Mouse (Mus musculus): ENCODE results near the gene Gm21828. TPM values are rescaled to one million over a fixed set of nuclear protein-coding genes. Genes with fewer than 3 reads are reported as not detected.

The Gm21828 gene
- polyA plus RNA-seq (2012; rRNA removed; ENCODE audit: low replicate concordance): not detected in 2 replicates

DNA sequence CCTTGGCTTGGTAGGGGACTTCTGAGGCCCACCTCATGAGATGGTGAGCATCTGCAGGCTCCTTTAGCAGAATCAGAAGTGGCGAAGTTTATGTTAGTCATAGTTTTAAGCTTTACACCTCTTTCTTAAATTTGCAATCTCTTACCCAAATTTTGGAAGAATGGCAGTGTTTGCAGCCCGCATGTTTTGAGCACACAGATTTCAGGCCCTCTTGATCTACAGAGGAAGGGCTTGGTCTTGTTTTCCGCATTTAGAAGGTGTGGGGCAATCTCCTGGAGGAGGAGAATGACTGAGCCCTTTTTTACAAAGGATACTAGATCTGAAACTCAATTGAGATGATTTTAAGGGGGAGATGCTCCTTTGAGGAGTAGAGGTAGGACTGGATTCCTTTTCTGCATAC, at the start of gene Gm21828:
Gm21828 (minus strand) TSS at position 101 of the 400 bp plus-strand sequence.

DNA sequence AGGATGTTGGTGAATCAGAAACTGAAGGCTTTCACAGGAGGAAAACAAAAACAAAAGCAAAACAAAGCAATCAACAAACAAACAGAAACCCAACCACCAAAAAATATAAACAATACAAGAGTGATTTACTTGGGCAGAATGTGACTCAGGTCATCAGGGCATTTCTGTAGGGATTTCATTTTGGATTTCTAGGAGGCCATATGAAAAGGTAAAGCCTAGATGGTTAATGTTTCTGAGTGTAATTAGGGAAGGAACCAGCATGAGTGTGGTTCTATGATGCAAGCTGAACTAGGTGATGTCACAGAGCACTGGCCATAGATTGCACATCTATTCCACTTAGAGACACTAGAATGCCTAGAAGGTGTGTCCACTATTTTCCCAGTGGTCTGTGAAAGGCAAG, 28.4 kb upstream of the Gm21828 start, which contains the start of the genes Gm21440 and Gm21454:
Gm21440 (plus strand) TSS at position 301 of the 400 bp plus-strand sequence.
Gm21454 (plus strand) TSS at position 352 of the 400 bp plus-strand sequence.

Other genes with a start within 250 kb of the Gm21828 start
- gene Gm20807, start 181.0 kb downstream of the Gm21828 start, polyA plus RNA-seq (2012; rRNA removed; ENCODE audit: low replicate concordance): not detected in 2 replicates
- gene Gm21891, start 90.4 kb downstream of the Gm21828 start, polyA plus RNA-seq (2012; rRNA removed; ENCODE audit: low replicate concordance): not detected in 2 replicates
- not detected in 2 replicates for gene Gm21425, start 62.0 kb downstream of the Gm21828 start, polyA plus RNA-seq (2012; rRNA removed; ENCODE audit: low replicate concordance)
- gene Gm21440, start 28.5 kb upstream of the Gm21828 start, polyA plus RNA-seq (2012; rRNA removed; ENCODE audit: low replicate concordance): not detected in 2 replicates
- not detected in 2 replicates for gene Gm21454, start 28.5 kb upstream of the Gm21828 start, polyA plus RNA-seq (2012; rRNA removed; ENCODE audit: low replicate concordance)
- not detected in 2 replicates for gene Gm21725, start 125.1 kb upstream of the Gm21828 start, polyA plus RNA-seq (2012; rRNA removed; ENCODE audit: low replicate concordance)
- gene Gm21866, start 241.7 kb upstream of the Gm21828 start, polyA plus RNA-seq (2012; rRNA removed; ENCODE audit: low replicate concordance): not detected in 2 replicates